Mouse (Mus musculus): Measurements from ENCODE around the gene Ublcp1.
A peak's percentile ranks its signal among the peaks of the same experiment; 100 is the strongest.

Ublcp1 gene

GRCm38 (mm10) chr11:44470432-44471336, at the start of gene Ublcp1:
TSS of gene Ublcp1 (minus strand) at chr11:44470498.
- peak; percentile 96 for DNase-seq (ENCODE audit: low spot score)

- peak; percentile 51 for DNase-seq (ENCODE audit: low spot score)
Observed at GRCm38 (mm10) chr11:44519096-44519949, 49.0 kb upstream of the Ublcp1 start.

GRCm38 (mm10) chr11:44518281-44519095, 48.2 kb upstream of the Ublcp1 start, which contains the start of gene Rnf145:
TSS of gene Rnf145 (plus strand) at chr11:44518964.
- peak; percentile 81 for DNase-seq (ENCODE audit: low spot score)

GRCm38 (mm10) chr11:44517561-44518280, 47.4 kb upstream of the Ublcp1 start:
- DNase-seq (ENCODE audit: low spot score): peak; percentile 11

- no peak for DNase-seq (ENCODE audit: low spot score)
Observed at GRCm38 (mm10) chr11:44516362-44516761, 46.1 kb upstream of the Ublcp1 start.

GRCm38 (mm10) chr11:44514666-44515065, 44.4 kb upstream of the Ublcp1 start:
- no peak for DNase-seq (ENCODE audit: low spot score)

GRCm38 (mm10) chr11:44513026-44513422, 42.7 kb upstream of the Ublcp1 start:
- DNase-seq (ENCODE audit: low spot score): no peak

- DNase-seq (ENCODE audit: low spot score): no peak
Observed at GRCm38 (mm10) chr11:44512044-44513025, 42.0 kb upstream of the Ublcp1 start.

- no peak for DNase-seq (ENCODE audit: low spot score)
Observed at GRCm38 (mm10) chr11:44510371-44510770, 40.1 kb upstream of the Ublcp1 start.

- DNase-seq (ENCODE audit: low spot score): no peak
Observed at GRCm38 (mm10) chr11:44509906-44510305, 39.6 kb upstream of the Ublcp1 start.

GRCm38 (mm10) chr11:44508876-44509275, 38.6 kb upstream of the Ublcp1 start:
- no peak for DNase-seq (ENCODE audit: low spot score)

GRCm38 (mm10) chr11:44504761-44505160, 34.5 kb upstream of the Ublcp1 start:
- DNase-seq (ENCODE audit: low spot score): no peak

GRCm38 (mm10) chr11:44504146-44504545, 33.8 kb upstream of the Ublcp1 start:
- DNase-seq (ENCODE audit: low spot score): no peak

- no peak for DNase-seq (ENCODE audit: low spot score)
Observed at GRCm38 (mm10) chr11:44502931-44503330, 32.6 kb upstream of the Ublcp1 start.

- no peak for DNase-seq (ENCODE audit: low spot score)
Observed at GRCm38 (mm10) chr11:44501477-44501876, 31.2 kb upstream of the Ublcp1 start.

GRCm38 (mm10) chr11:44500966-44501365, 30.7 kb upstream of the Ublcp1 start:
- DNase-seq (ENCODE audit: low spot score): no peak

GRCm38 (mm10) chr11:44498412-44499272, 28.3 kb upstream of the Ublcp1 start:
- no peak for DNase-seq (ENCODE audit: low spot score)

GRCm38 (mm10) chr11:44496217-44496616, 25.9 kb upstream of the Ublcp1 start:
- no peak for DNase-seq (ENCODE audit: low spot score)
